Mouse (Mus musculus) E14TG2a.4 (cell line): Measurements from ENCODE around the gene Zfp90.

Experiments used
- H3K27me3 ChIP-seq: 2 replicates; pipeline ENCODE4 v1.6.1; 2014; ENCODE audit warnings: low read length, control low read depth; ENCODE audit not compliant: insufficient read depth
- H3K36me3 ChIP-seq: 2 replicates; pipeline ENCODE4 v1.6.1; 2014; ENCODE audit warnings: low read length, control low read depth; ENCODE audit not compliant: insufficient read depth
- H3K4me1 ChIP-seq: replicated peaks from 2 replicates; pipeline ENCODE4 v1.6.1; 2014; ENCODE audit warnings: low read depth, low read length, control low read depth
- H3K4me3 ChIP-seq: replicated peaks from 2 replicates; pipeline ENCODE4 v1.5.1; 2014; ENCODE audit warnings: mild to moderate bottlenecking, low read length
- H3K9me3 ChIP-seq: 2 replicates; pipeline ENCODE4 v1.6.1; 2014; ENCODE audit warnings: low read length, control low read depth
- CTCF ChIP-seq: conservative IDR thresholded peaks from 2 replicates; pipeline ENCODE4 v1.5.1; 2014; ENCODE audit warnings: low read length
- NANOG ChIP-seq: IDR thresholded peaks from 2 replicates; pipeline ENCODE4 v1.6.1; 2014; ENCODE audit warnings: borderline replicate concordance, low read length, mixed read lengths
- POU5F1 ChIP-seq: IDR thresholded peaks from 2 replicates; pipeline ENCODE4 v1.6.1; 2014; ENCODE audit warnings: low read length, borderline replicate concordance

Gene Zfp90

DNA sequence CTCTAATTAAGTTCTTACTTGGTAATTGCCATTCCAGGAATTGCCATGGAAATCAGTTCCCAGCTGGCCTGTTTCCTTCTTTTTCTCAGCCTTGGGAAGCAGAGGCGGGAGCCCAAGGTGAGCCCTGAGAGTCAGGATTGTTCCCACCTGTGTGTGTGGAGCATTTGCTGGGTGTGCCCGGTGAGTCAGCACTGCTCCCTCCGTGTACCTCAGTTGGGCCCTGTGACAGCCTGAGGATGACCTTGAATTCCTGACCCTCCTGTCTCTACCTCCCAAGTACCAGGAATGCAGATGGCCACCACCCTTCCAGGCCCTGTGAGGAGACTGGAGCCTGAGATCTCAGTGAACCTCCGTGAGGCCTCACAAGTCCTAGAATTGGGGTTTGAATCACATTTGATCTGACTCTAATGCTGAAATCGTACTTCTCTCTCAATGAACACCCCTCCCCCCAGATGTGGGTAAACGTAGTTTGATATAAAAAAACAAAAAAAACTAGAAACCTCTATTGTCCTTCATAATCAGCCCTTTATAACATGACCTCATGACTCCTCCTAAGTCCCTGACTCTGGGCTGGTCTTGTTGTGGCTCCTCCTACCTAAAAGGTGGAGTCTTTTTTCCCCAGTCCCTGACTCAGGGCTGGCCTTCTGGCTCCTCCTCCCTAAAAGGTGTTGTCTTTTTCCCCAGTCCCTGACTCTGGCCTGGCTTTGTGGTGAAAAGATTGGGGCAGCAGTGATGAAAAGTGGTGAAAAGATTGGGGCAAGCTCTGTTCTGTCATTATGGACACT, 36.4 kb downstream of the Zfp90 start:
- Histone ChIP-seq H3K27me3 (no peaks in the 10 kb centered on the region), H3K4me3 (peak overlapping the region; percentile 54), H3K9me3 (peaks cover 16% of the 10 kb centered on the region), H3K4me1 (peaks cover 55% of the 10 kb centered on the region), H3K36me3 (no peaks in the 10 kb centered on the region)
- no peak for TF ChIP-seq POU5F1
- no peak for TF ChIP-seq NANOG
- no peak for TF ChIP-seq CTCF

DNA sequence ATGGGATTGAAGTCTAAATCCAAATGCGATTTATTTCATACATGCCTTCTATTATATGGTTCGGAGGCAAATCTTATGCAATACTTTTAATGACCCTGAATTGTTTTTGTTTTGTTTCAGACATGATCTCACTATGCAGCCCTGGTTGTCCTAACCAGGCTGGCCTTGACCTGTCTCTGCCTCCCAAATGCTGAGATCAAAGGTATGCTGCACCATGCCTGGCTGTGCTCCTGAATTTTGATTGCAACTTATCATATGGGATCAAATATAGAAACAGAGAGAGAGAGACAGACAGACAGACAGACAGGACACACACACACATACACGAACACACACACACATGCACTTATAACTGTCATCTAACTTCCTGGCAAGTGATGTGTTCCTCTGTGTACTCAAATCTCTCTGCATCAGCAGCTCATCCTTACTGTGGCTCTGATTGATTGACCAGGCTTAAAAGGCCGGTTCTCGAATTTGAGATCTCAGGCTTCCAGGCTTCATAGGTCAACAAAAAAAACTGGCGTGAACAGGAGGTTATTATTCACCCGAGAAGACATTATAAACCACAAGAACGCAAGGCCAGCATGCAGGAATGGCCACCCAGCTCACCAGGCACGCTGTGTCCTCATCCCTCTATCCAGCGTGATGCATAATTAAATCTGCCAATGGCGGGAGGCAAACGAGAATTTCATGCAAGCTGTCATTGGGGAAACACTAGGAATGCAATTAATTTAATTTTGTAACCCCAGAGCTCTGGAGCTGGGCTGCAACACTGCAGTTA, 37.8 kb downstream of the Zfp90 start:
- Histone ChIP-seq H3K9me3 (peaks cover 24% of the 10 kb centered on the region), H3K36me3 (no peaks in the 10 kb centered on the region), H3K4me3 (0 out of 2 replicates have a peak overlapping the region, but pooled peaks have one; percentile 7), H3K27me3 (no peaks in the 10 kb centered on the region), H3K4me1 (peaks cover 55% of the 10 kb centered on the region)
- no peak for TF ChIP-seq POU5F1
- no peak for TF ChIP-seq NANOG
- no peak; the same call in 1 of the 2 replicates for TF ChIP-seq CTCF

DNA sequence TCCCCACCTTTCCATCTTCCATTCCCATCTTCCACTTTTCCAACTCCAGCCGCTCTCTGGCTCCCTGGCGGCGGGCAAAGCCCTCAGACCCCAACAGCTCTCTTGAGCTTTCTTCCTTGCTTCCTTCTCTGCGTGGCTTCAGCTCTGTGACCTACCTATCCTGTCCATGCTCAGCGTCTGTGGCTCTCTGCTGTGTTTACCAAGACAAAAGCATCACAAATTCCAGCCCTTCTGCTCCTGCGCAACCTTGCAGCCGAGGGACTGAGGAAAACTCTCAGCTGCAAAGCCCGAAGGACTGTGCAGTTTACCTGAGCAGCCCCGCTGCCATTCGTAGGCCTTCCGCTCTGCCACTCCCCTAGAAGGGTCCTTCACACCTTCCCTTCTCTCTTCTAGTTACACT, 38.9 kb downstream of the Zfp90 start:
- TF ChIP-seq CTCF (no peak), POU5F1 (no peak), NANOG (no peak)
- peaks cover 53% of the 10 kb centered on the region for H3K4me1 ChIP-seq
- H3K9me3 ChIP-seq: peaks cover 36% of the 10 kb centered on the region
- H3K27me3 ChIP-seq: no peaks in the 10 kb centered on the region
- no peaks in the 10 kb centered on the region for H3K36me3 ChIP-seq
- H3K4me3 ChIP-seq: peak overlapping the region; percentile 63

DNA sequence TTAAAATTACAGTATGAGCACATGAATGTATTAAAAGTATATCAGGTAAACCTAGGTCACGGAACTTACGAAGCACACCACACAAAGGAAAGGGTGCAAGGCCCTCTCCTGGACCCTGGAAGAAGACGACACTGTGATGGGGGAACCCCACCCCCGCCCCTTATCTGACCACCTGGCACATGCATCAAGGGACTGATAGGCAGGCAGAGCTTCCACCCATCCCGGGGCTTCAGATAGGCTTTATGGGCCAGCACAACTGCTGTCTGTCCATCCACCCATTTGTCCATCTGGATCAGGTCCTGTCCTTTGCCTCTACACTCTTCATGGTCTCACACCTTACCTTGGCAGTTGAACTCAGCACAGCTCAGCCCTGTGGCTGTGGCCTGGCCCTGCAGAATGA, 47.0 kb downstream of the Zfp90 start:
- Histone ChIP-seq H3K27me3 (no peaks in the 10 kb centered on the region), H3K4me3 (no peak overlapping the region), H3K9me3 (peaks cover 45% of the 10 kb centered on the region), H3K36me3 (no peaks in the 10 kb centered on the region), H3K4me1 (no peaks in the 10 kb centered on the region)
- no peak for TF ChIP-seq CTCF

DNA sequence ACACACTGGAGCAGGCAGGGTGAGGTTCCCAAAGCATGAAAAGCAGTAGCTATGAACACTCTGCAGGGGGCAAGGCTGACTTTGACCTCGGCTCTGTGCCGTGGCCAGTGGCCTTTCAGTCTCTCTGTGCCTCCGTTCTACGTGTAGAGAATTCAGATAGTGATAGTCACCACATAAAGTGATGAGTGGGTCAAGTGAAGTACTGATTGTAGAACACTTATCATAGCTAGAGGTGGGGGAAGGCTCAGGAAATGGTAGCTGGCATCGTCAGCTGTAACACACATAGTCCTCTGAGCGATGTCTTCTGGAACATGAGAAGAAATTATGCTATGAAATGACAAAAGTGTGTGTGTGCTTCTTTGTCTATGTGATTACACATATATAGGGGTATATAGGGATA, 48.7 kb downstream of the Zfp90 start:
- Histone ChIP-seq H3K9me3 (peaks cover 29% of the 10 kb centered on the region), H3K4me3 (no peak overlapping the region), H3K4me1 (no peaks in the 10 kb centered on the region), H3K27me3 (no peaks in the 10 kb centered on the region), H3K36me3 (no peaks in the 10 kb centered on the region)
- no peak for TF ChIP-seq NANOG
- no peak for TF ChIP-seq POU5F1
- TF ChIP-seq CTCF: no peak

DNA sequence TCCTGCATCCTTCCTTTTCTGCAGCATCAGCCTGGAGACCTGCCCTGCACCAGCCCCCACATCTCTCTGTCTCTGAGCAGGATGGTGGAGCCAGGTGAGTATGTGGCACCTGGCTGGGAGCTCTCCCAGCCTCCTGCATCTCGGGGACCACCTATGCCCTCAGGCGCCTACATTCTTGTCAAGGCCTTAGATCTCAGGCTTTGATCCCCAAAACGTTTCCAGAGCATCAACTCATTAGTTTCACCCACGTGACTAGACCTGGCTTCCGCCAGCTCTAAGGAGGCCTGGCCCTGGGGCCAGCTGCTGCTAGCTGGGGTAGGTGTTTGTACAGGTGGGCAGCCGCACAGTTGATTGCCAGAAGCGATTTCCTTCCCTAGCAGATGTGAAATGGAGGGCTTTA, 54.4 kb downstream of the Zfp90 start:
- Histone ChIP-seq H3K9me3 (peaks cover 40% of the 10 kb centered on the region), H3K4me3 (no peak overlapping the region), H3K36me3 (no peaks in the 10 kb centered on the region), H3K27me3 (no peaks in the 10 kb centered on the region), H3K4me1 (0 out of 2 replicates have a peak, but pooled peaks cover 3% of the 10 kb centered on the region)
- no peak for TF ChIP-seq POU5F1
- TF ChIP-seq CTCF: no peak
- TF ChIP-seq NANOG: no peak

DNA sequence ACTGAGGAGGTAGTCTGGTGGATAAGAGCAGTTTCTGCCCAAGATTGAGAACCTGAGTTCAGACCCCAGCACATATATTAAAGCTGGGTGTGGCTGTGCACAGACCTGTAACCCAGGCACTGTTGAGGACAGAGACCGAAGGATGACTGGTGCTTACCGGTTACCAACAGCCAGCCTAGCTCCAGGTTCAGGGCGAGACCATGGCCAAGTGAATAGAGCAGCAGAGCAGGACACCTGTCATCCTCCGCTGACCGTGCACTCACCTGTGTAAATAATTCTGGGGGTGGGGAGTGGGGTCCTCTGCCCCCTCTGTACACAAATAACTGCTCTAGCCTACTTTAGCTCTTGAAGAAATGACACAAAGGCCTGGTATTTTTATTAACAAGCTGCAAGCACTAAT, 58.9 kb downstream of the Zfp90 start:
- Histone ChIP-seq H3K36me3 (no peaks in the 10 kb centered on the region), H3K9me3 (peaks cover 60% of the 10 kb centered on the region), H3K27me3 (no peaks in the 10 kb centered on the region), H3K4me1 (0 out of 2 replicates have a peak, but pooled peaks cover 3% of the 10 kb centered on the region), H3K4me3 (no peak overlapping the region)
- TF ChIP-seq POU5F1: no peak
- TF ChIP-seq NANOG: no peak
- TF ChIP-seq CTCF: no peak
